Mouse (Mus musculus) cerebellum, adult 11-12 months (tissue): ENCODE data around the gene Astl.

Source experiments
- DNase-seq: peaks from one replicate; pipeline ENCODE4 v3.0.0; 2022

The Astl gene

DNA sequence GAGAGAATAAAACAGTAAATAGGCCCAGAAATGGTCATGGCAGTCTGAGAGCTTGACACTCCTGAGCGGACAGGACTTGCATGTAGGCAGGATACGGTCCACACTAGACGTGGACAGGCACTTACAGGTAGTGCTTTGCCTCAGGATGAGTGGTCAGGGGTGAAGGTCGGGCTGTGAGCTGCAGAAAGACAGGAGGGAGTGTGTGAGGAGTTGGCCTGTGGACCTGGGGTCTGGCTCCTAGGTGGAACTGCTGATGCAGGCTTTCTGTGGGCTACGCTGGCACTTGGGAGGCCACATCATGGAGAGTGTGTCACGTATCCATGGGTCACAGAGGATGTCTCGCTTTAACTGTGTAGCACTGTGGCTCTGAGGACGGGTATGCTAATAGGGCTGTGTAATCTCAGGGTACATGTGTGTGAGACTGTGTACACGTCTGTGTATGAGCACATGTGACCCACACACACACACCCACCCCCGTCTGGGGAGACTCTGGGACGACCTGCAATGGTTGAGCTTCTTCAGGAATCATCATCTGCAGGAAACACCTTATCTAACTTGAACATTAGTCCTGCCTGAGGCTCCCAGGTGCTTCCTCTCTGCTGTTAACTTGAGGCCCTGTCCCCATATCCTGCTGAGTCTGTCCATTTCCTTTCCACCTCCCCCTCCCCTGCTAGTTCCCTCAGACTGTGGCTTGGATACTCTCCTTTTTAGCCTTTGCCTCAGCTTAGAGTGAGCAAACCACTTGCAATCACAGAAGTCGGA is 10.2 kb upstream of the Astl start:
- no peak for DNase-seq

DNA sequence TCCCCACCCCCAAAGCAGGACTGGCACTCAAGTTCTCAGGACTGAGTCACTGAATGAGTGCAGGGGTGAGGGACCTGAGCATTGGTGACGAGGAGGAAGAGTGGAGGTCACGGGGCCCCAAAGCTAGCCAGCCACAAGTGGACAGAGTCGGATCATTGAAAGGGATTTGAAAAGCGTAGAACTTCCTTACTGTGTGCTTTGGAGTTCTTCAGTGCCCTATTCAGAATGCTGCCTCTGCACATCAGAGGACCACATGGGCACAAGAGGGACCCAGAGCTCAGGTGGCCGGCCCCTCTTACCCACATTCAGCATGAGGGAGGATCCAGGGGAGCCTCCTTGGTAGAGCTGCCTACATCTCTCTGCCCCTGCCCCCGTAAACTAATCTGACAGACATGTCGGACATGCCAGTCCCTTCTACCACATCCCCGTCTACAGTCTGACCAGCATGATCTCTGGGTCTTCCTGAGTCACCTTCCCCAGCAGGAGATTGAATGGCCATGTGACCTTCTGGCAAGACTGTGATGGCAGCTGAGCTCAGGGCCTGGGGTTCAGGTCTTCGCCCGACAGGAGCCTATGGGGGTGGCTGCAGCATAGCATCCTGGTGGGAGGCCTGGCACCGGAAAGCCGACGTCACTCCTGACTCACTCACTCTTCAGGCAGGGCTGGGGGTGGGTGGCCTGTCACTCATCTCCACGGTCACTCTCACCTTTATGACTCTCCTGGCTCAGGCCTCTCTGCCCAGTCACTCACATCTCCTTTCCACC is 5.5 kb upstream of the Astl start:
- no peak for DNase-seq

DNA sequence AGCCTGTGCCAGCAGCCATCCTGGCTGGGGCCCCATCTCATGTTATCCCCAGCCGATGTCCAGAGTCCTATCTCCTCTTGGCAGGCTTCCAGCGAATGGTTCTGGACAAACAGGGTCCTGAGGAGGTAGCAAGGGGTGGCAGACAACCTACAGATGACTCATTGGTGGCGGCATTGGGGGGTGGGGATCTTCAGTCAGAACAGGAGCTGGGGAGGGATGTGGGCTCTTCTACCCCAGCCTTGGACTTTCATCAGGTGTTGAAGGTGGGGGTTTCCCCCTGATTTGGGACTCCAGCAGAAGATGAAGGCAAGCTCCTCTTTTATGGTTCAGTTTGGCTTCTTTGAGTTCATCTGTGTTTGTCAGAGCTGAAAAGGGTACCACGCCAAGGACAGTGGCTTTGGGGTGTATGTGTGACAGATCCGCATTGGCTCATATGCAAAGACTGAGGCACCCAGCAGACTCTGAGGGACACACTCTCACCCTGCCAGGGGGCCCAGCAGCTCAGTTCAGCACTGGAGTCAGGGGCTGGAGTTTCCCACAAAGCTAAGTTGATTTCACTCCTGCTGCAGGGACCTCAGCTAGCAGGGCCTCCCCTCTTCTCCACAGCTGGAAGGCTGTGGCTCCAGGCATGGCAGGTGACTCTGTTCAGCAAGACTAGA is 4.4 kb upstream of the Astl start:
- DNase-seq, result no peak

DNA sequence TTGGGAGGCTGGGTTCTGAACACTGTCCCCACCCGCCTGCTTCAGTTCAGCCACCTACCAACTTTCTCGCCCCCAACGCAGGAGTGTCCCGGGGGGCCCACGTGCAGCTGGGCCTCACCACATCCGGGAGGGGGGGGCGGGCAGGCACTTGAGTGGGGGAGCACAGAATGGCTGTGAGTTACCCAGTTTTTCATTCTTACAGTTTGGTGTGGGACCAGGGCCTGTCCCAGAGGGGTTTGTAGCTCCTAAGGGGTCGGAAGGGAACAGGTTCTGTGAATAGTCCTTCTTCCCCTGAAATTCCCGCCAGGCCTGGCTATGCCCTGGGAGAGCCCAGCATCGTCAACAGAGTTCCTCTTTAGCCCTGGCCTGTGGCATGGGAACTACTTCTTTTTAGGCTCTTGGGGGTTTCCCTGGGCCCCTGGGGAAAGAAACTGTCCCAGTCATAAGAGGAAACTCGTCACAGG is 3.3 kb upstream of the Astl start:
- no peak for DNase-seq

DNA sequence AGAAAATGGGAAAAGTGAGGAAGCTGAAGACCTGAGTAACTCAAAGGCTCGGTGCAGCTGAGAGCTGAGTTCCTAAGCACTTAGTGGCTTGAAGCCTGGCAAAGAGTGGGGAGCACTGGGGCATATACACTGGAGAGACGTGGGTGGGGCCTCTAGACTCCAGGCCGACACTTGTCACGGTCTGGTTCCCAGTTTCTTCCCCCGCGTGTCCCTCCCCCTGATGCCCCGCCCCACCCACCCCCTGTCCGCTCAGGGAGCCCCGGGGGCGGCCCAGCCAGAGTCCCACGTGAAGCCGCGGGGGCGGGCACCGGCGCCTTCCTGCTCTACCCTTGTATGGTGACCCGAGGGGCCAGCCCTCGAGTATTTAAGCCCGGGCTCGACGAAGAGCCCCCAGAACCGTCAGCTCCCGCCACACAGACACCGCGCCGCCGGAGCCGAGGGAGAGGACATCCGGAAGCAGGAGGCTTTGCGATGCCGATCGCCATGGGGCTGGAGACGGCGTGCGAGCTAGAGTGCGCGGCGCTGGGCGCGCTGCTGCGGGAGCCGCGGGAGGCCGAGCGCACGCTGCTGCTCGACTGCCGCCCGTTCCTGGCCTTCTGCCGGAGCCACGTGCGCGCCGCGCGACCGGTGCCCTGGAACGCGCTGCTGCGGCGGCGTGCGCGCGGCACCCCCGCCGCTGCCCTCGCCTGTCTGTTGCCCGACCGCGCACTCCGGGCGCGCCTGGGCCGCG is 2.5 kb upstream of the Astl start, which contains the start of gene Dusp2:
TSS of gene Dusp2 (plus strand) at position 393 of the 730 bp plus-strand sequence.
- peak; percentile 54 for DNase-seq

DNA sequence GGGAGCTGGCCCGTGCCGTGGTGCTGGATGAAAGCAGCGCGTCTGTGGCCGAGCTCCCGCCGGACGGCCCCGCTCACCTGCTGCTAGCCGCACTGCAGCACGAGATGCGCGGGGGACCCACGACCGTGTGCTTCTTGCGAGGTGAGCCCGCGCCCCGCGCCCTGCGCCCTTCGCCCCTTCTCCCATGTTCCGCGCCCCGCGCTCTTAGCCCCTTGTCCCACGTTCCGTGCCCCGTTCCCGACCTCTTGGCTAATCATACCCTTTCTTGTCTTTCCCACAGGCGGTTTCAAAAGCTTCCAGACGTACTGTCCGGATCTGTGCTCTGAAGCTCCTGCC is 2.0 kb upstream of the Astl start:
- DNase-seq, result no peak

DNA sequence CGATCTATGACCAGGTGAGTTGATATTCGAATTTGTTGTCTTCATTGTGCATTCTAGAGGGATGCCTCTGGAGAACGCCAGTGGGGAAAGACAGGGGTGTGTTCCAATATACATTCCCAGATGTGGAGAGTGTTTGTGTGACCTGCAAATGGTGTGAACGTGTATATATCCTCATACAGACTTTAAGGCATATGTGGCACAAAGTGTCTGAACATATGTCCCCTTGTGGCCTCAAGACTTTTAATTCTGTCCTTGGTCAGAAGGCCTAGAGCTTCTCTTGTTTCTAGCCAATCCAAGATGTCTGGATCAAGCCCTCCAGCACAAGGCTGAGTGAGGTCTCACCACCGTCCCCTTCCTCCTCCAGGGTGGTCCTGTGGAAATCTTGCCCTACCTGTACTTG is 1.6 kb upstream of the Astl start:
- DNase-seq, result no peak

DNA sequence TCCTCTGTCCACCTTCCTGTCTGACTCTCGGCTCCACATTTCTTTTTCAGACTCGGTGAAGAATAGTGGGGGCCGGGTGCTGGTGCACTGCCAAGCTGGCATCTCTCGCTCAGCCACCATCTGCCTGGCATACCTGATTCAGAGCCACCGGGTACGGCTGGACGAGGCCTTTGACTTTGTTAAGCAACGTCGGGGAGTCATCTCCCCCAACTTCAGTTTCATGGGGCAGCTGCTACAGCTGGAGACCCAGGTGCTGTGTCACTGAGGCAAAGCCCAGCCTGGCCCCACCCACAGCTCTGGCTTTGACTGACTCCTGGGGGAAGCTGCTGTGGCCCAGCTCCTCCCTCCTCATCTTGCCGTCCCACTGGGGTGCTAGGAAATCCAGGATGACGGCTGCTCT is 908 bp upstream of the Astl start:
- peak; percentile 46 for DNase-seq

DNA sequence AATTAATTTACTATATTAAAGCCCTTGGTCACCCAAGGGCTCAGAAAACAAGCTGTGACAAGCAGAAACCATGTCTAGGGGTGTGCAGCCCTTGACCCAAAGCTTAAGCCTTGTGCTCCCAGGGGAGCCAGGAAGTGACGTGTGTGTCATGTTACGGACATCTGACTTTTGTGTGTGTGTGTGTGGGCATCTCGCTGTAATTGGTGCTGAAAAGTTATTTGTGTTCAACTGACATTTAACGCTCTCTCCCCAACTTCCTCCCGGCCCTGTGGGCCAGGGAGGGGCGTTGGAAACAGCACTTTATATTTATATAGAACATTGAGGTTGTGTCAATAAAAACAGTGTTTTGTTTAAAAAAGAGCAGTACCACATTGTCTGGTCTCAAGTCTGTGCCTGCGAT is 427 bp upstream of the Astl start:
- no peak for DNase-seq

DNA sequence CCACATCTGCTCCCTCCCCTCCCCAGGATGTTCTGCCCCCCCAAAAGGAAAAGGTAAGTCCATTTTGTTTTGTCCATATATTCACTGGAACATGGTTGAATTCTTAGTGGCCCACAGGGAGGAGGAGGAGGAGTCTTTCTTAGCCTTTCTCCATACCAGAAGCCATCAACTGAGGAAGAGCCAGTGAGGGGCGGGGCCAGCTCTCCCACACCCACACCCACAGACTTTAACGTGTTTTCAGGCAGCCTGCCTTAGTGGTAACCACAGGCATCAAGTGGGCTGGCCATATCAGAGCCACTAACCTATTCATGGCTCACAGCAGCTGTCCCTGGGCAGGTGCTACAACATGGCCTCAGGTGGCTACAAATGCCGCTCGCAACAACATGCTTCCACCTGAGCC is 394 bp downstream of the Astl start:
- DNase-seq, result no peak

DNA sequence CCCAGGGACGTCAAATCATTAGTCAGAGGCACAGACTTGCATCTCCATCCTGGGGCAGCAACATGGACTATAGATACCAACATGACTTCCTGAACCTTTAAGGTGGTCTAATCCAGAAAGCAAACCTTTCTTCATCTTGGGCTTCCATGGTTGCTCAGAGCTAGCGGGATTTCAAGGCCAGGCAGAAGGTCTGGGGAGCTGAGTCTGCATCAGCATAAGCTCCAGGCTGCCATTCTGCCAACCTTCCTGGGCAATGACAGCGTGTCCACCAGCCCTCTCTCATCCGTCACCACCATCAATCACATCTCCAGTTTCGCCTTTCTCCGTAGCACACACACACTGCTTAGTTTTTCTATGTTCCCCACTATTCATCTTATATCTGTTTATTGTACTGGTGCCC is 823 bp downstream of the Astl start:
- DNase-seq, result no peak

DNA sequence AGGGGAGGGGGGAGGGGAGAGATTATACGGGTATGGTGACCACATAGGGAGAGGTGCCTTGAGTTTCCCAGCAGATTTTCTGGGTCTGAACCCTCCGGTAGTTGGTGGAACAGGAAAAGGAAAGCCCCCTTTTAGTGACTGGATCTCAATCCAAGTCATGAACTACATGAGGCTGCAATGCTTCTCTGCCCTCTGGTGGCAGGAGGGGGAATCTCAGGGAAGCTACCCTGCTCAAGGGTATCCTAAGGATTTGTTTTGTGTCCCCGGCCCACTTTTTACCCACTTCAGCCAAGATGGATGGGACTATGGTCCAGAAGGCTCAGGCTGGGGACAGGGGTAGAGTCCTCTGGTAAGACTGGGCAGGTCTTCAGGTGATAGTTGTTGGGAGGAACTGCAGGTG is 2.7 kb downstream of the Astl start:
- DNase-seq, result no peak

DNA sequence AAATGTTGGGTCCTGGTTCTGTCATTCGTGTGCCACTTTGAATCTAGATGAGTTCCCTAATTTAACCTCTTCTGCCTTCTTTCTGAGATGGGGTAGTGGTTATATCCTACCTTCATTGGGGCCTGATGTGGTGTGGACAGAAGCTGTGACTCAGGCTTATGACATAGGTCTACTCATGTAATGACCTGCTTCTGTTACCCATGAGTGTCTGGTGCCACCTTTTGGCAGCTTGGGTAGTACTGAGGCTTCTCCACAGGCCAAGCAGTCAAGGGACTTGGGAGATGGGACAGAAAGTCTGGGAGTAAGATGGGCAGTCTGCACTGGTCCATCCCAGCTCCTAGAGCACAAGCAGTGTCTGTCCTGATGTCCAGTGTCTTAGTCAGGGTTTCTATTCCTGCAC is 7.9 kb downstream of the Astl start:
- DNase-seq, result no peak

DNA sequence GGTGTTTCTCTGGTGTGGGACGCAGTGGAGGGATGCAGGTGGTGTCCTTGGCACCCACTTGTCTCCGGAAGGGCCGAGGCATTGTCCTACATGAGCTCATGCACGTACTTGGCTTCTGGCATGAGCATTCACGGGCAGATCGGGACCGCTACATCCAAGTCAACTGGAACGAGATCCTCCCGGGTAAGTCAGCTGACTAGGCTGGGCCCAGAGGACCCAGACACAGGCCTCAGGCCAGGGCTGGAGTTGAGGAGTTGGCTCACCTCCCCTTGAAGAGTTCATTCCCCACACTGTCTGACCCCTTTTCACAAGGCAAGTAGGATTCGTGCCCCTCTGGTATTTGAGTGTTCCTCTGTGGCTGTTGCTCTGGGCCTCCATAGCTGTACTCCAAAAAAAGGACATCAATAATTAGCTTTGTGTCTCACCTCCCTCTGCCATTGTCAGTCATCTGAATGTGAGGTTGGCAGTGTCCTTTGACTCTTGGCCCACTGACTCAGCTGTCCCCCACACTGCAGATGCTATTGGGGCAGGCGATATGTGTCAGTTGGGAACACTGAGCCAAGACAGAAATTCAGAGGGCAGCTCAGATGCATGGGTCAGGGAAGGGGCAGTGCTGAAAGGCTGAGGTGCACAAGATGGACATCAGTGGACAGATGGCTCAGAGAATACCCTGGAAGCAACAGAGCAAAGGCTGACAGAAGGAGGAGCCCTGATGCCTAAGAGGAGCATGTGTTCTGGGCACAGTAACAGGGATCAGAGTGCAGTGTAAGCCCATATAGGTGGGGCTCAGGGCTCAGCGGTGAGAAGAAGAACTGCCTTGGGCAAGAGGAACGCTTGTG is 8.9 kb downstream of the Astl start:
- peak; percentile 27 for DNase-seq

DNA sequence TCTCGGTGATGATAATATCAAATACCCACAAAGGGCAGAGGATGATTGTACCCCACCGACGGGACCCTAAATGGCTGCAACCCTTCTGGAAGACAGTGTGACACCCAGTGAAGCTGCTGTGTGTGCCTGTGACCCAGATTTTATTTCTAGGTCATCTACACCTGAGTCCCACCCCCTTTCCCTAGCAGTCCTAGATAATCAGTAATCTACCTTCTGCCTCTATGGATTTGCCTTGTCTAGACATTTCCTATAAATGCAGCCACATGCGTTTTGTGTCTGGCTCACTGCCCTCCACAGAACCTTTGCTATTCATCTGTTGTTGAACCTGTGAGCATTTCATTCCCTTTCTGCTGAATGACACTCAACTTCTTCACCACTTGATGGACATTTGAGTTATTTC is 15.4 kb downstream of the Astl start:
- DNase-seq, result no peak

DNA sequence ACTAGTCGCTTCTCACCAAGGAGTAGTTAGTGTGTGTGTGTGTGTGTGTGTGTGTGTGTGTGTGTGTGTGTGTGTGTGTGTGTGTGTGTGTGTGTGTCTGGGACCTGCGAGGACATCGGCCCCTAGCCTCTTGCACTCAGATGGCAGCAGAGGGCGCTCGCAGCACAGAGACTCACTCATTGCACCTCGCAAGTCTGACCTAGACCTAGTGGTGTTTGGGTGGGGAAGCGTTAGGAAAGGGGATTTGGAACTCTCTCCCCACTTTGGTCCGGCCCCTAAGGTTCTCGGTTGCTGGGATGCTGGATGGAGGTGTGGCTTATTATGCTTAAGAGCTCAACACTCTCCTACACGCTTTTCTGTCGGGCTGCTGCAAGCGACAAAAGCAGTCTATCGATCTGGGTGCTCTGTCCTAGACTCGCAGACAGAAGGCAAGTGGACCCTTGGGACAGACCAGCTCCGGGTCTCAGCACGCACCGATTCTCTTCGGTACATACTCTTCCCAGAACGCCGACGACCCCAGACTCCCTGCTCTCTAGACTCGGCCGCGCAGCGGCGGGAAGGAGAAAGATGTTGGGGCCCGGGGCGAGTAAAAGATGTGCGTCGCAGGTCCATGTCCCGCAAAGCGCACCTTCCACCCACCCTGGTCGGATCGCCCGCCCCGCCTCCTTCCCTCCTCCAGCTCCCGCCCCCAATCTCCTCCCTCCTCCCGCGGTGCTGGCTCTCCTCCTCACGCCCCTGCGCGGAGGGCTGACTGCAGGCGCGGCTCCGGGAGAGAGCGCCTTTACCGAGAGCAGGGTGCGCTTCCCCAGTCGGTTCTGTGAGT is 24.2 kb downstream of the Astl start, which contains the start of gene Adra2b:
TSS of gene Adra2b (plus strand) at position 750 of the 823 bp plus-strand sequence.
- DNase-seq, result peak; percentile 53

DNA sequence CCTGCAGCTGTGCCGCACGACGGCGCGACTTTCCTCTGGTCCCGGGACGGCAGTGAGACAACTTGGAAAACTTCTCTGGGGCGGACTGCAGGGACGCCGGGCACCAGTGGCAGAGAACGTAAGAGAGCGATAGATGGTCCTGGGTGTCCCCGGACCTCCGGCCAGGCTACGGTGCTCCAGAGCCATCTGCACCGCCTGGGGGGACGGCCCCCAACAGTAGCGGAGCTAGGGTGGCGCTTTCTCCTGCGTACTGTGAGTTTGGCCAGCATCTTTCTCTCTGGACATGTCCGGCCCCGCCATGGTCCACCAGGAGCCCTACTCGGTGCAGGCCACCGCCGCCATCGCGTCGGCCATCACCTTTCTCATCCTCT is 24.8 kb downstream of the Astl start:
- DNase-seq, result no peak

DNA sequence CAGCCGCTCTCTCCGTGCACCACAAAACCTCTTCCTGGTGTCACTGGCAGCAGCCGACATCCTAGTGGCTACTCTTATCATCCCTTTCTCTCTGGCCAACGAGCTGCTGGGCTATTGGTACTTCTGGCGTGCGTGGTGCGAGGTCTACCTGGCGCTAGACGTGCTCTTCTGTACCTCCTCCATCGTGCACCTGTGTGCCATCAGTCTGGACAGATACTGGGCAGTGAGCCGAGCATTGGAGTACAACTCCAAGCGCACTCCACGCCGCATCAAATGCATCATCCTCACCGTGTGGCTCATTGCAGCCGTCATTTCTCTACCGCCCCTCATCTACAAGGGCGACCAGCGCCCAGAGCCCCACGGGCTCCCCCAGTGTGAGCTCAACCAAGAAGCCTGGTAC is 25.3 kb downstream of the Astl start:
- no peak for DNase-seq

DNA sequence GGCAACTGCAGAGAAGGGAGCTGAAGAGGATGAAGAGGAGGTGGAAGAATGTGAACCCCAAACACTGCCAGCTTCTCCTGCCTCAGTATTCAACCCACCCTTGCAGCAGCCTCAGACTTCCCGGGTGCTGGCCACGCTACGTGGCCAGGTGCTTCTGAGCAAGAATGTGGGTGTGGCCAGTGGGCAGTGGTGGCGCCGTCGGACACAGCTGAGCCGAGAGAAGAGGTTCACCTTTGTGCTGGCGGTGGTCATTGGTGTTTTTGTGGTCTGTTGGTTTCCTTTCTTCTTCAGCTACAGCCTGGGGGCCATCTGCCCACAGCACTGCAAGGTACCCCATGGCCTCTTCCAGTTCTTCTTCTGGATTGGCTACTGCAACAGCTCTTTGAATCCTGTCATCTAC is 26.0 kb downstream of the Astl start:
- no peak for DNase-seq

DNA sequence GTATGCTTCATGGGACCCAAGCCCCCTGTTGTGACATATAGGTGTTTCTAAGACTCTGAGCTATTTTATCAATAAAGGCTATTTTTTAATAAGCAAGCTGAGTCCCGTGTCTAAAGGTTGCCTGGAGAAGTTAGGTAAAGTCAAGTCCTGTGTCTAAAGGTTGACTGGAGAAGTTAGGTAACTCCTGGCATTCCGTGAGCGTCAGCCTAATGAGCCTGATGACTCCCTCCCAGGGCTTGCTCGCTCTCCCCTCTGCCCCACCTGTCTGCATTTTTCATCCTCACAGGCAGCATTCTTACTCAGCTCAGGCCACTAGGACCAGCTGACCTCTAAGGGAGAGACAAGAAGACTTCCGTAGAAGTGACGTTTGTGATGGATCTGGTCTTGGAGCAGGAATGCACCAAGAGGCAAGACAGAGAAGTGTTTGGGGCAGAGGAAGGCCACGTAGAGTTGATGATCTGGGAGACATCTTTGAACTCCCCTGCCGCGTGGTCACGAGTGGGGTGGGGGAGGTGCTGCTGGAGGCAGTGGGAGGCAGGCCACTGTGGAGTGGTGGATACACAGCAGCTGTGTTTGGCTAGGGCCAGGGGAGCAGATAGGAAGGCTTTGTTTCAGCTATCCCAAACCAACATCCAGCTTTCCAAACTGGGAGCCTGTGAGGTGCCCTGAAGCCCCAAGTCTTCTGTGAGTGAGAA is 28.8 kb downstream of the Astl start:
- DNase-seq, result no peak
